11 mouse cellular contexts compared by ENCODE assay signal in the genomic region with DNA sequence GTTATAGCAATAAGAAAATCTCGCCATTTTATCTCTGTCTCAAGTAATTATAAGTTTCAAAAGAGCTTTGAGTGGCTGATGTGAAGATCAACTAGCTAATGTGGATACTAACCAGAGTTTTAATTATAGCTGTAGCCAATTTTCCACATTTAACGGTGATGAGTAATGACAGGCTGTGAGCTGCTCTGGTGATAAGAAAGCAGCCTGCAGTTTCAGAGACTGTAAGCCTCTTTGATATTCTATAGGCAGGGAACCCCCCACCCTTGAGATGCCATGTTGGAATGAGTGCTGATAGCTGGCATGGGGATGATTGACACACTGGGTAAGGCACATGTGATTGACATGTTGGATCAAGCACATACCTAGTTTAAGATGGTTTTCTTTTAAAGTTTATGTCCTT.
"Had no signal": no experiment of that assay in that cellular context is flagged by ENCODE, and none has a peak within 500 bp of the region (broad histone marks: within the 10 kb centered on the region; RNA-seq: fewer than 3 reads in every experiment).

No protein-coding gene starts in this region.

- H3K27me3 ChIP-seq: kidney, embryonic 15.5 days; limb, embryonic 13.5 days; midbrain, embryonic 12.5 days; neural tube, embryonic 13.5 days had no signal

- H3K9ac ChIP-seq: kidney, embryonic 15.5 days; limb, embryonic 13.5 days; liver, embryonic 14.5 days; midbrain, embryonic 12.5 days; neural tube, embryonic 13.5 days had no signal

- H3K36me3 ChIP-seq: kidney, embryonic 15.5 days had no signal

- H3K4me2 ChIP-seq: kidney, embryonic 15.5 days; limb, embryonic 13.5 days; midbrain, embryonic 12.5 days; neural tube, embryonic 13.5 days had no signal

- H3K27ac ChIP-seq: kidney, embryonic 15.5 days; limb, embryonic 13.5 days; liver, embryonic 14.5 days; midbrain, embryonic 12.5 days; neural tube, embryonic 13.5 days; stomach, postnatal 0 days had no signal

- DNase-seq: kidney, adult 2 months; kidney, postnatal 14 days; left cerebral cortex, postnatal 4 days; lung, adult 18-20 months; thymus, postnatal 14 days had no signal

- H3K4me3 ChIP-seq: kidney, embryonic 15.5 days; limb, embryonic 13.5 days; midbrain, embryonic 12.5 days; neural tube, embryonic 13.5 days had no signal

- H3K9me3 ChIP-seq: kidney, embryonic 15.5 days; limb, embryonic 13.5 days; midbrain, embryonic 12.5 days; neural tube, embryonic 13.5 days had no signal
